ENCODE assay signal across 7 mouse cellular contexts in the genomic region with DNA sequence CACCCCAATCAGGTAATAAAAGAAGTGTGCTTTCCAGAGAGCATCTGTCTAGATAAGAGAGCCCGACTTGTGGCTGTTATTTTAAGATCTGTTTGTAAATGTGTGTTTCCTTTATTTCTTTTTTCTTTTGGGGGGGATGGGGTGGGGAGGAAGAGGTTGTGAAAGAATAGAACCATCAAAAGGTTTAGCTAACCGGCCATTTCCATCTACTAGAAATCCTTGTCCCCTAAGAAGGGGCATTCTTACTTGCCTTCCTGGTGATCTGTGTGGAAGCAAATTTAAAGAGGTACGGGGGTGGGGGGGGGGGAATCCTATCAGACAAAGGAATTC. TPM values are rescaled to one million over a fixed set of nuclear protein-coding genes. Genes with fewer than 3 reads are reported as not detected.
A peak's percentile ranks its signal among the peaks of the same experiment; 100 is the strongest.
DNase-seq lines count a peak whose midpoint lies in the region; ATAC-seq and TF ChIP-seq lines count a peak whose summit lies in the region.

No protein-coding gene starts in this region.

- DNase-seq in lung, adult 18-20 months = no peak
- DNase-seq in embryonic facial prominence, embryonic 14.5 days (ENCODE audit: low spot score) = no peak
- no peak for DNase-seq in limb, embryonic 10.5 days (ENCODE audit: low spot score)
- DNase-seq in layer of hippocampus, postnatal 25 days (ENCODE audit: extremely low spot score in 1 of 2, low spot score in 1 of 2) = no peak
- no peak for DNase-seq in adrenal gland, postnatal 14 days

- H3K9me3 ChIP-seq in lung, embryonic 16.5 days (ENCODE audit: control insufficient read depth, low read length) = no peaks in the 10 kb centered on the region
- no peaks in the 10 kb centered on the region for H3K9me3 ChIP-seq in embryonic facial prominence, embryonic 14.5 days (ENCODE audit: control insufficient read depth, low read length)
- no peaks in the 10 kb centered on the region for H3K9me3 ChIP-seq in limb, embryonic 10.5 days (replicated peaks)

- H3K4me1 ChIP-seq in lung, embryonic 16.5 days (replicated peaks; ENCODE audit: control insufficient read depth, insufficient read depth, low read length) = peaks cover 19% of the 10 kb centered on the region
- H3K4me1 ChIP-seq in embryonic facial prominence, embryonic 14.5 days (ENCODE audit: control insufficient read depth, insufficient read depth, low read length) = peaks cover 20% of the 10 kb centered on the region; the same call in 1 of the 2 replicates
- H3K4me1 ChIP-seq in limb, embryonic 10.5 days = peaks cover 33% of the 10 kb centered on the region
- peaks cover 6% of the 10 kb centered on the region for H3K4me1 ChIP-seq in olfactory bulb, adult 2 months (ENCODE audit: control insufficient read depth, insufficient read depth, low read length)

- peak overlapping the region; percentile 98 for H3K9ac ChIP-seq in lung, embryonic 16.5 days (ENCODE audit: low read length)
- peak overlapping the region; percentile 96 for H3K9ac ChIP-seq in embryonic facial prominence, embryonic 14.5 days (ENCODE audit: low read depth, low read length)

- no peak for TF ChIP-seq POLR2A in olfactory bulb, adult 2 months (IDR thresholded peaks at IDR 0.05; ENCODE audit: insufficient read depth, low read depth, low read length)

- no peaks in the 10 kb centered on the region for H3K27me3 ChIP-seq in lung, embryonic 16.5 days (ENCODE audit: control insufficient read depth, insufficient read depth, low read depth, low read length)
- H3K27me3 ChIP-seq in embryonic facial prominence, embryonic 14.5 days (replicated peaks; ENCODE audit: control insufficient read depth, insufficient read depth, low read length) = no peaks in the 10 kb centered on the region
- no peaks in the 10 kb centered on the region for H3K27me3 ChIP-seq in limb, embryonic 10.5 days (ENCODE audit: low read depth, poor library complexity, severe bottlenecking)

- WGBS in lung, embryonic 16.5 days = 4% methylated on average over 3 of the region's 3 CpGs
- WGBS in embryonic facial prominence, embryonic 14.5 days = 8% methylated on average over 3 of the region's 3 CpGs
- WGBS in limb, embryonic 10.5 days = 15% methylated on average over 3 of the region's 3 CpGs
- 1% methylated on average over 3 of the region's 3 CpGs for WGBS in olfactory bulb, adult 2 months

- peaks cover 7% of the 10 kb centered on the region for H3K36me3 ChIP-seq in lung, embryonic 16.5 days (ENCODE audit: control insufficient read depth, insufficient read depth, low read length)
- peaks cover 22% of the 10 kb centered on the region for H3K36me3 ChIP-seq in embryonic facial prominence, embryonic 14.5 days (ENCODE audit: control insufficient read depth, insufficient read depth, low read length)
- peaks cover 32% of the 10 kb centered on the region for H3K36me3 ChIP-seq in limb, embryonic 10.5 days

- no peak for ATAC-seq in lung, embryonic 16.5 days (ENCODE audit: low read depth)
- ATAC-seq in embryonic facial prominence, embryonic 14.5 days (ENCODE audit: low read depth) = no peak

- no peak for TF ChIP-seq CTCF in olfactory bulb, adult 2 months (IDR thresholded peaks at IDR 0.05; ENCODE audit: insufficient read depth, low read depth, low read length)

- H3K4me3 ChIP-seq in lung, embryonic 16.5 days (ENCODE audit: low read length) = peak overlapping the region; percentile 96
- H3K4me3 ChIP-seq in embryonic facial prominence, embryonic 14.5 days (ENCODE audit: low read depth, low read length) = peak overlapping the region; percentile 100
- peak overlapping the region; percentile 99 for H3K4me3 ChIP-seq in limb, embryonic 10.5 days
- H3K4me3 ChIP-seq in olfactory bulb, adult 2 months (ENCODE audit: insufficient read depth, low read depth, low read length) = peak overlapping the region; percentile 85

- no peak overlapping the region for H3K27ac ChIP-seq in lung, embryonic 16.5 days (ENCODE audit: low read length)
- 0 out of 2 replicates have a peak overlapping the region, but pooled peaks have one; percentile 58 for H3K27ac ChIP-seq in embryonic facial prominence, embryonic 14.5 days (replicated peaks; ENCODE audit: low read depth, low read length)
- peak overlapping the region; percentile 99 for H3K27ac ChIP-seq in limb, embryonic 10.5 days
- H3K27ac ChIP-seq in olfactory bulb, adult 2 months (ENCODE audit: insufficient read depth, low read depth, low read length) = no peak overlapping the region

- H3K4me2 ChIP-seq in lung, embryonic 16.5 days (ENCODE audit: low read depth, low read length) = peak overlapping the region; percentile 90
- H3K4me2 ChIP-seq in embryonic facial prominence, embryonic 14.5 days (ENCODE audit: low read depth, low read length) = peak overlapping the region; percentile 90

RNA-seq across cellular contexts. Expression of a gene that starts 1.3 kb away (rescaled TPM):
- 8.8 and 10.4 TPM in 2 replicates for polyA plus RNA-seq in lung, embryonic 16.5 days (2015; fragmentation: Nextera tagmentation; extraction: Ambion mirVana)
- polyA plus RNA-seq in embryonic facial prominence, embryonic 14.5 days (2014; fragmentation: Nextera tagmentation; extraction: Ambion mirVana) = 16.8 and 18.0 TPM in 2 replicates
- 7.9 and 9.1 TPM in 2 replicates for polyA plus RNA-seq in limb, embryonic 10.5 days (2016; fragmentation: Nextera tagmentation; extraction: Ambion mirVana)
- polyA plus RNA-seq in olfactory bulb, adult 2 months (2012; ENCODE audit: insufficient read depth, insufficient read length, low replicate concordance, missing spikeins) = not detected in 2 replicates
- total RNA-seq in layer of hippocampus, postnatal 25 days (2021) = 10 to 100 TPM; 16.8 to 17.9 TPM
- total RNA-seq in adrenal gland, postnatal 14 days (2021) = 46.4 and 48.0 TPM in 2 replicates

Comparison
In these comparisons a context has a peak if more than half of its experiments do, and no peak if none do; other contexts are left out.
1. H3K27ac ChIP-seq: peak in embryonic facial prominence, embryonic 14.5 days (single experiment) and limb, embryonic 10.5 days (single experiment); none in lung, embryonic 16.5 days (single experiment) and olfactory bulb, adult 2 months (single experiment).
2. Peak in every context shown above with its lines, with median percentiles within 50 percentile points of each other: H3K4me3 ChIP-seq.